Mouse (Mus musculus) adrenal gland, postnatal 36 days (tissue): Measurements from ENCODE around the gene Olfr812. TPM values are rescaled to one million over a fixed set of nuclear protein-coding genes. Genes with fewer than 3 reads are reported as not detected.
"Not testable (repeated sequence)": the region's sequence is repeated elsewhere in the genome, so short reads cannot be mapped to it uniquely, and the experiment has no call there.

Experiments used
- DNase-seq, 2 experiments: peaks; one replicate each; pipeline ENCODE4 v3.0.0; 2021; ENCODE audit warnings: mixed read lengths in 1 of 2
- long read RNA-seq, 2 experiments: library from polyadenylated mRNA; stranded (forward); transcript quantifications; one replicate each; pipeline ENCODE4 v2.0.0; 2021; ENCODE audit warnings: borderline sequencing depth in 2 of 2
- total RNA-seq, 2 experiments: library from RNA; stranded (reverse); gene quantifications; 2 replicates each; pipeline ENCODE4 v1.2.3; 2021

Gene Olfr812
- total RNA-seq, result not detected
- long read RNA-seq, experiment 1, result 0 reads
- long read RNA-seq, experiment 2, result 0 reads

GRCm38 (mm10) chr10:129845994-129846393 is at the start of gene Olfr812:
Olfr812 (minus strand) TSS chr10:129846094.
- no peak for DNase-seq

- peak in 1 of 2 experiments; percentile 0 for DNase-seq
These were observed 40.0 kb upstream of the Olfr812 start for GRCm38 (mm10) chr10:129885934-129886333.

DNA sequence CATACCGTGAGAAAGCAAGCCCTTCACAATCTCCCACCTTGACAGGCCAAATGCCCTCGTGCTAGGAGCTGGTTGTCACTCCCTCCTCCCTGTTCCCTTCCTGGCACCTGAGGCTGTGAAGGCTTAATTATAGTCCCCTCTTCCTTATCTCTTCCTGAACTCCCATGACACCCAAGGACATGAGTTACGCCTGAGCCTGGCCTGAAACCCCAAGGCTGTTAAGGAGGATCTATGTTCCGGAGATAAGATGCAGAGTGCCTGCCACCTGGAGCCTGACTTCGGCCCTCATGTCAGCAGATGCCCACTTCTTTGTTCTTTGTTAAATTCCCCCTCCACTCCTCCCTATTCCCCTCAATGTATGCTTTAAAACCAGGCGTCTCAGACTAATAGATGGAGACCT is 39.6 kb upstream of the Olfr812 start:
- DNase-seq, result not testable (repeated sequence)

DNA sequence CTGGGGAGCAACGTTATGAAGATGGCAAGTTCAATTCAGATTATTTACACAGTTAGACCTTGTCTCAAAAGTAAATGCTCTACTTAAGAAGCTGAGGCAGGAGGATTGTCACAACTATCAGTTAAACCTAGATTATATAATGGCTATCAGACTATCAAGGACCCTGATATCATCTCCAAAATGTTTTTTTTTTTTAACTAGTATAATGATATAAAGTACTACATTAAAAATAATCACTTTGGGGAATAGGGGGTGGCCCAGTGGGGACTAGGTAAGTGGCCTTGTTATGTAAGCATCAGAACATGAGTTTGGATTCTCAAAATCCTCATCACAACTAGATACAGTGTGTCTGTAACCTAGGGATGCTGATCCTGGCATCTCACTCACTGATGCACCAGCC is 33.9 kb upstream of the Olfr812 start, which contains the start of gene Olfr814:
Olfr814 (minus strand) TSS at position 101 of the 400 bp plus-strand sequence.
- not testable (repeated sequence) for DNase-seq

DNA sequence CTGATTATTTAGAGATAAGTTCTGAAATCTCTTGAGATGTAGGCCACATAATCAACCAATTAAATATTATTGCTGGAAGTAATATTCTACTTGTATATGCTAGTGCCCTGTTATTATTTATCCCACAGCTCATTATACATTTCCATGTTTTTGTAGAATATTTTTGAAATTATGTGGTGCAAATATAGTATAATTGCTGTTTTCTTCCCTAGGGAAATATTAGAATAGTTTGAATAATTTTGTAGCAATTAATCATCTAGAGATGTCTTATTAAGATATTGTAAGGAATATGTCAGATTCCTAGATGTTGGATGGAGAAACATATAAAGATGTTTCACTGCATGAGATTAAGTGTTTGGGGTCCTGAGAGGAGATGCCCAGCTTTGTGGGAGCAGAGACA is 9.2 kb upstream of the Olfr812 start, which contains the start of gene Olfr813:
Olfr813 (plus strand) TSS at position 301 of the 400 bp plus-strand sequence.
- DNase-seq, result no peak

DNA sequence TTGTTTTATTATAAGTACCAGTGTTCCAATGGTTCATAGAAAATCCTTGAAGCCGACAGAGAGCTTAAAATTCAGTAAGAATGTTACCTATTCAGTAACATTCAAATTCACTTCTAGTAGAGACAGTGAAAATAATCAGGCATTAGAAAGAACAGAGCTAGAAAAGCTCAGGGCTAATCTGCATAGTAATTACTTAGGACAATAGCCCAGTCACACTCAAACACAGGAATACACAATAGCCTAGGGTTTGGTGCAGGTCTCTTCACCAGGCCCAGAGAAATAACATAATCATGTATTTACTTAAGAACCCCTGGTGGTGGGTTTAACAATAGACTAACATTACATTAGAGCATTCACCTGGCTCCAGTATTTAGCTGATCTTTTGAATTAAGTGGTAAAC is 1.4 kb upstream of the Olfr812 start:
- no peak for DNase-seq

DNA sequence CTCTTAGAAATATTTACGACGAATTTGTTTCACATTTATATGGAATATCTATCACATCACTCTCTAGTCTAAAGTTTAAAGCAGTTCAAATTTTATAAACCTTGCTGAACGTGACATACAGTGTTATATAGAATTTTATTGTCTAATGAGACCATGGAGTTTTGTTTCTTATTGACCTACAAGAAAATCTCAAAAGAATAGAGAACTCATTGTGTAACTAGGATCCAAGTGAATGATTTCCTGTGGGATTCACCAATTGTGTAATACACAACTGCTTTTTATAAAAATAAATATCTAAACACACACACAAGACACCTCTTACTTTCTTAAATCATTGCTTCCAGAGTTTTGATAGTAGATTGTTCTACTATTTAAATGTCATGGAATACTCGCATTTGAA is 41.6 kb downstream of the Olfr812 start, which contains the start of gene Olfr811:
Olfr811 (minus strand) TSS at position 101 of the 400 bp plus-strand sequence.
- no peak for DNase-seq

GRCm38 (mm10) chr10:129794817-129795216 is 51.1 kb downstream of the Olfr812 start, which contains the start of gene Olfr810:
Olfr810 (minus strand) TSS chr10:129794917.
- DNase-seq, result no peak

Other genes starting within 250 kb of the Olfr812 start
- not detected for gene Olfr796, start 233.5 kb downstream of the Olfr812 start, total RNA-seq
- gene Olfr798, start 218.2 kb downstream of the Olfr812 start, total RNA-seq, result not detected
- not detected for gene Olfr799, start 208.6 kb downstream of the Olfr812 start, total RNA-seq
- not detected for gene Olfr800, start 188.4 kb downstream of the Olfr812 start, total RNA-seq
- gene Olfr801, start 172.2 kb downstream of the Olfr812 start, total RNA-seq, result not detected
- not detected for gene Olfr802, start 157.9 kb downstream of the Olfr812 start, total RNA-seq
- not detected for gene Olfr803, start 151.8 kb downstream of the Olfr812 start, total RNA-seq
- not detected for gene Olfr804, start 142.9 kb downstream of the Olfr812 start, total RNA-seq
- gene Olfr805, start 116.7 kb downstream of the Olfr812 start, total RNA-seq, result not detected
- gene Olfr806, start 104.2 kb downstream of the Olfr812 start, total RNA-seq, result not detected
- gene Olfr807, start 88.3 kb downstream of the Olfr812 start, total RNA-seq, result not detected
- not detected for gene Olfr808, start 80.6 kb downstream of the Olfr812 start, total RNA-seq
- gene Olfr809, start 71.5 kb downstream of the Olfr812 start, total RNA-seq, result not detected
- gene Olfr810, start 51.2 kb downstream of the Olfr812 start, total RNA-seq, result not detected
- gene Olfr811, start 41.7 kb downstream of the Olfr812 start, total RNA-seq, result not detected
- not detected for gene Olfr813, start 9.3 kb upstream of the Olfr812 start, total RNA-seq
- not detected for gene Olfr814, start 33.8 kb upstream of the Olfr812 start, total RNA-seq
- gene Olfr815, start 59.8 kb upstream of the Olfr812 start, total RNA-seq, result not detected
- not detected for gene Olfr816, start 69.5 kb upstream of the Olfr812 start, total RNA-seq
- not detected for gene Olfr818, start 103.0 kb upstream of the Olfr812 start, total RNA-seq
- not detected for gene Olfr819, start 121.2 kb upstream of the Olfr812 start, total RNA-seq
- gene Olfr247, start 130.0 kb upstream of the Olfr812 start, total RNA-seq, result not detected
- not detected for gene Gm10310, start 139.0 kb upstream of the Olfr812 start, total RNA-seq
- not detected for gene Olfr820, start 166.5 kb upstream of the Olfr812 start, total RNA-seq
- gene Olfr821, start 184.3 kb upstream of the Olfr812 start, total RNA-seq, result not detected
- gene Olfr822, start 225.1 kb upstream of the Olfr812 start, total RNA-seq, result not detected